Mouse (Mus musculus): ENCODE results near the gene Chchd6. TPM values are rescaled to one million over a fixed set of nuclear protein-coding genes. Genes with fewer than 3 reads are reported as not detected.

Gene Chchd6
- total and polyA plus RNA-seq, 3 experiments: 9.3 to 25.1 (median 11.4) TPM

DNA sequence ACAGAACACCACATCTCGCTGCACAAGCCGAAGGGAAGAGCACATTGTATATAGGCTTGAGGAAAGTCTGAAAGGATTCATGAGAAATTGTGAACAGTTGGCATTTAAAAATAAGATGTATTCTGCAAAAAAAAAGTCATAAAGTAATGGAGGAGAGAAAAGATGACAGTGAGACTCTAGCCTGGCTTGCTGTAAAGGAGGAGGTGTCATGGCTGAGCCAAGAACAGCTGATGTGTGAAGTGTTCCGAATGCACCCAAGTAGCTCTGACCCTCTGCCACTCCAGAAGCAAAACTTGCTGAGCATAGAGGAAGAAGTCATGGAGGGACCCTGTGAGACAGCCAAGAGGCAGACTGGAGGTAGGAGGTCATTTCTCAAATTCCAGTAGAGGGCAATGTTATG lies 12.3 kb downstream of the Chchd6 start:
- Histone ChIP-seq H3K27ac (no peak overlapping the region), H3K9ac (ENCODE audit: low read depth, low read length) (no peak overlapping the region), H3K4me3 (no peak overlapping the region), H3K36me3 (ENCODE audit: control insufficient read depth, insufficient read depth, low read length) (no peaks in the 10 kb centered on the region), H3K27me3 (ENCODE audit: control insufficient read depth, insufficient read depth, low read length) (no peaks in the 10 kb centered on the region), H3K4me1 (ENCODE audit: control insufficient read depth, insufficient read depth, low read length) (peaks cover 2% of the 10 kb centered on the region; the same call in 1 of the 2 replicates), H3K79me2 (replicated peaks; ENCODE audit: control insufficient read depth, insufficient read depth, low read length) (no peaks in the 10 kb centered on the region)
- intact Hi-C loops (cut with DNase I): no loop called here
- 79% methylated on average over 3 of the region's 3 CpGs for WGBS
- TF ChIP-seq EP300 (IDR thresholded peaks at IDR 0.05; ENCODE audit: insufficient read depth, low read depth, low read length) (no peak), CTCF (IDR thresholded peaks at IDR 0.05) (no peak), POLR2A (IDR thresholded peaks at IDR 0.05; ENCODE audit: insufficient read depth, low read depth, low read length) (no peak)
- DNase-seq: no peak

DNA sequence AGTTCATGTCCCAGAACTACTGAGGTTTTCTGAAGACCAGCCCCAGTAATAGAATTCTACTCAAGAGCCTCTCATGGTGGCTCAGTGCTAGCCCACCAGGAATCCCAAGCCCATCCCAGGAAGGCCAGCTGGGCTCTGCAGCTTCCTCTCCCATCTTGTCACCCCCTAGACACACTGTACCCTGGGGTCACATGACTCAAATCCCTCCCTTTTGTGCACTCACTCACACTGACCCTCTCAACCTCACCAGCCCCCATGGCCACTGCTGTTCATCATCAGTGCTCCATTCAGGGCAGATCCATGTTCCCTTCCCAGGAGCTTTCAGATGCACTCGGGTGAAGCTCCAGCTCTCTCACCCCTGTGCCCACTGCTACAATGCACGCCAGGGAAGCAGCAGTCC lies 20.8 kb downstream of the Chchd6 start:
- Histone ChIP-seq H3K4me1 (ENCODE audit: control insufficient read depth, insufficient read depth, low read length) (no peaks in the 10 kb centered on the region; the same call in 1 of the 2 replicates), H3K27me3 (ENCODE audit: control insufficient read depth, insufficient read depth, low read length) (no peaks in the 10 kb centered on the region), H3K36me3 (ENCODE audit: control insufficient read depth, insufficient read depth, low read length) (no peaks in the 10 kb centered on the region), H3K79me2 (replicated peaks; ENCODE audit: control insufficient read depth, insufficient read depth, low read length) (no peaks in the 10 kb centered on the region), H3K9ac (ENCODE audit: low read depth, low read length) (no peak overlapping the region), H3K27ac (no peak overlapping the region), H3K4me3 (no peak overlapping the region)
- no peak for DNase-seq
- no peak for TF ChIP-seq POLR2A (IDR thresholded peaks at IDR 0.05; ENCODE audit: insufficient read depth, low read depth, low read length)
- no peak for TF ChIP-seq EP300 (IDR thresholded peaks at IDR 0.05; ENCODE audit: insufficient read depth, low read depth, low read length)
- TF ChIP-seq CTCF (IDR thresholded peaks at IDR 0.05): no peak
- 52% methylated on average over 2 of the region's 2 CpGs for WGBS
- intact Hi-C loops (cut with DNase I): no loop called here

DNA sequence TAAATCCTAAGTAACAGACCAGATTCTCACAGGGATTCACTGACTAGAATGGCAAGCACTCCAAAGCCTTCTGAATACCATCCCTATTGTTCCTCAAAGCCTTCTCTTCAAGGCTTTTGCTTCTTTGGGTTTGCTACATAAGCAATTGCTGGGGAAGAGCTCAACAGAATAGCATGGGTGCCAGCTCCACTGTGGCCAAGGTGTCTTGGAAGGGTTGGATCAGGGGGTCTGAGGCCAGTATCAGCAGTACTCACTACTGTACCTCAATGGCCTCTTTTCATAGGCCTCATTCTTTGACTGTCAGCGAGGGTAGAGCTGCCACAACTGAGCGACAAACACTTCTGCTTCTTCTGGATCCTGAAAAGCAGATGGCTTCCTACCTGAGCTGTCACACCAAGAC lies 21.7 kb downstream of the Chchd6 start:
- no peak overlapping the region for H3K9ac ChIP-seq (ENCODE audit: low read depth, low read length)
- DNase-seq: no peak
- intact Hi-C loops (cut with DNase I): no loop called here
- H3K36me3 ChIP-seq (ENCODE audit: control insufficient read depth, insufficient read depth, low read length): no peaks in the 10 kb centered on the region
- TF ChIP-seq EP300 (IDR thresholded peaks at IDR 0.05; ENCODE audit: insufficient read depth, low read depth, low read length) (no peak), CTCF (IDR thresholded peaks at IDR 0.05) (no peak), POLR2A (IDR thresholded peaks at IDR 0.05; ENCODE audit: insufficient read depth, low read depth, low read length) (no peak)
- no peak overlapping the region for H3K27ac ChIP-seq
- no peaks in the 10 kb centered on the region for H3K79me2 ChIP-seq (replicated peaks; ENCODE audit: control insufficient read depth, insufficient read depth, low read length)
- no peaks in the 10 kb centered on the region for H3K27me3 ChIP-seq (ENCODE audit: control insufficient read depth, insufficient read depth, low read length)
- H3K4me1 ChIP-seq (ENCODE audit: control insufficient read depth, insufficient read depth, low read length): no peaks in the 10 kb centered on the region; the same call in 1 of the 2 replicates
- no peak overlapping the region for H3K4me3 ChIP-seq
- 94% methylated on average over 2 of the region's 2 CpGs for WGBS

DNA sequence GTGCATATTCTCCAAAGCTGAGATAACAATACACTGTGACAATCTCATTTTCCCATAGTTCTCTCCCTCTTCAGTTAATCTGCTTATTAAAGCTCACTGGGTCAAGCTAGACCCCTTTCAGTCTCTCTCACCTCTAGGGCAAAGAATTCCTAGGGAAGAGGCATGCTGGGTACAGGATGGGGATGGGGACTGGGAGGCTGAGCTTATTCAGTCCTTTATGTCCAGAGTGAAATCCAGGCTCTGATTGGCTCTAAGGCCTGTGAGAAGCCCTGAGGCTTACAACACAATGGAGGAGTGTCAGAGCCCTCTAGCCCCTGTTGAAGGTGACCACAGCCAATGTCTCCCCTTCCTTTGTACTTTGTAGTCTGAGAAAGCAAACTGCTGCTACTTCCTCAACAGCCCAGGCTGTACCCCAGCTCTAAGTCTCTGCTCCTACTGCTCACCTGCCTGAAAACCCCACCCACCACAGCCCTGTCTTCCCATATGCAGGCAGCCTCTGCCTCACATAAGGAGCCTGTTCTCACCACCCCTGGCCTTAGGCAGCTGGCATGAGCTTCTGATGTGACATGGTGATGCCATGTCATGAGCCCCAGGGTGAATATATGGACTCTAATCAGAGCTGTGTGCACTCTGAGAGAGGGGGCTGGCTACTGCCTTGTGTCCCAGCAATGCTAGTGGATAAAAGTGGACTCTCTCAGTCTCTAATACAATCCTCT lies 22.4 kb downstream of the Chchd6 start:
- Histone ChIP-seq H3K36me3 (ENCODE audit: control insufficient read depth, insufficient read depth, low read length) (no peaks in the 10 kb centered on the region), H3K9ac (ENCODE audit: low read depth, low read length) (no peak overlapping the region), H3K4me1 (ENCODE audit: control insufficient read depth, insufficient read depth, low read length) (no peaks in the 10 kb centered on the region), H3K4me3 (no peak overlapping the region), H3K27ac (no peak overlapping the region), H3K79me2 (replicated peaks; ENCODE audit: control insufficient read depth, insufficient read depth, low read length) (no peaks in the 10 kb centered on the region), H3K27me3 (ENCODE audit: control insufficient read depth, insufficient read depth, low read length) (no peaks in the 10 kb centered on the region)
- no peak for DNase-seq
- intact Hi-C loops (cut with DNase I): no loop called here
- TF ChIP-seq POLR2A (IDR thresholded peaks at IDR 0.05; ENCODE audit: insufficient read depth, low read depth, low read length) (no peak), EP300 (IDR thresholded peaks at IDR 0.05; ENCODE audit: insufficient read depth, low read depth, low read length) (no peak), CTCF (IDR thresholded peaks at IDR 0.05) (no peak)

DNA sequence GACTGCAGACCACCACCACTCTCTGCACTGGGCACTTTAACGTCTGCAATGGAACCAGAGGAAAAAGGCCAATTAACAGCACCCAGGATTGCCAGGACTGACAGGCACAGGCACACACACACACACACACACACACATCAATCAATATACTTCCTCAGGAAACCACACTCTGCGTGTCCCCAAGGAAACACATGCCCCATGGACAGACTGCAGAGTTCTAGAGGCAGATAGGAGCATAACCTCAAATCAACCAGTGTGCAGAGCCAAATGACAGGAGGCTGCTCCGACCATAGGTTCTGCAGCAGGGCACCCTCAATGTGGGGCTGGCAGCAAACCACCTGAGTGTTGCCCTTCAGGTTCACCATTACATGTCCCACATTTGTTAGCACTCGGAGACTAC lies 26.1 kb downstream of the Chchd6 start:
- H3K4me3 ChIP-seq: no peak overlapping the region
- no peaks in the 10 kb centered on the region for H3K27me3 ChIP-seq (ENCODE audit: control insufficient read depth, insufficient read depth, low read length)
- 71% methylated on average over 4 of the region's 4 CpGs for WGBS
- DNase-seq: no peak
- H3K9ac ChIP-seq (ENCODE audit: low read depth, low read length): no peak overlapping the region
- H3K36me3 ChIP-seq (ENCODE audit: control insufficient read depth, insufficient read depth, low read length): no peaks in the 10 kb centered on the region
- no peak overlapping the region for H3K27ac ChIP-seq
- intact Hi-C loops (cut with DNase I): no loop called here
- no peaks in the 10 kb centered on the region for H3K79me2 ChIP-seq (replicated peaks; ENCODE audit: control insufficient read depth, insufficient read depth, low read length)
- H3K4me1 ChIP-seq (ENCODE audit: control insufficient read depth, insufficient read depth, low read length): no peaks in the 10 kb centered on the region
- TF ChIP-seq EP300 (IDR thresholded peaks at IDR 0.05; ENCODE audit: insufficient read depth, low read depth, low read length) (no peak), POLR2A (IDR thresholded peaks at IDR 0.05; ENCODE audit: insufficient read depth, low read depth, low read length) (no peak), CTCF (IDR thresholded peaks at IDR 0.05) (no peak)

DNA sequence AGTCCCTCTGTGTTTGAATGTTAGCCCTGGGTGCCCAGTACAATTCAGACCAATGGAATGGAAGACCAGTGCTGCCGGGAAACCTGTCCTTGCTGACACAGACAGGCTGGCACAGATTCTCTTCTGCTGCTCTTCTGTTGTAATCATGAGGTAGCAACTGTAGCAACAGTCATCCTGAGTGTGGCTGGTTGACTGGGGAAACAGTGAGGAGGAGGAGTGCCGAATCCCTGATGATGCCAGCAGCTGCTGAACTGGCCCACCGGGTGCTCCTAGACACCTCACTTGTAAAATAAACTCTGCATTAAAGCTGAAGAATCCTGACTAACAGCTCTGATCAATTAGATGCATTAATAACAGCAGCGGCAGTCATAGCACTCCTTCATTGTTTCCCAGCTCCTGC lies 28.7 kb downstream of the Chchd6 start:
- no peaks in the 10 kb centered on the region for H3K79me2 ChIP-seq (replicated peaks; ENCODE audit: control insufficient read depth, insufficient read depth, low read length)
- no peak overlapping the region for H3K9ac ChIP-seq (ENCODE audit: low read depth, low read length)
- WGBS: 90% methylated on average over 4 of the region's 4 CpGs
- H3K36me3 ChIP-seq (ENCODE audit: control insufficient read depth, insufficient read depth, low read length): no peaks in the 10 kb centered on the region
- H3K4me1 ChIP-seq (ENCODE audit: control insufficient read depth, insufficient read depth, low read length): no peaks in the 10 kb centered on the region
- no peak overlapping the region for H3K4me3 ChIP-seq
- H3K27me3 ChIP-seq (ENCODE audit: control insufficient read depth, insufficient read depth, low read length): no peaks in the 10 kb centered on the region
- TF ChIP-seq EP300 (IDR thresholded peaks at IDR 0.05; ENCODE audit: insufficient read depth, low read depth, low read length) (no peak), POLR2A (IDR thresholded peaks at IDR 0.05; ENCODE audit: insufficient read depth, low read depth, low read length) (no peak), CTCF (IDR thresholded peaks at IDR 0.05) (no peak)
- no peak for DNase-seq
- no peak overlapping the region for H3K27ac ChIP-seq
- intact Hi-C loops (cut with DNase I): no loop called here

Data from heart, adult 2 months (tissue).